Mouse (Mus musculus) CH12F3 (cell line): ENCODE results near the gene Slc51b.

Experiments
- in situ Hi-C: fragments of 300-500 bp; cut with MboI; formaldehyde crosslinking; loops from 2 replicates; pipeline ENCODE4 v1.14.3; 2020; ENCODE audit warnings: low sequenced_read_pairs

Slc51b gene

DNA sequence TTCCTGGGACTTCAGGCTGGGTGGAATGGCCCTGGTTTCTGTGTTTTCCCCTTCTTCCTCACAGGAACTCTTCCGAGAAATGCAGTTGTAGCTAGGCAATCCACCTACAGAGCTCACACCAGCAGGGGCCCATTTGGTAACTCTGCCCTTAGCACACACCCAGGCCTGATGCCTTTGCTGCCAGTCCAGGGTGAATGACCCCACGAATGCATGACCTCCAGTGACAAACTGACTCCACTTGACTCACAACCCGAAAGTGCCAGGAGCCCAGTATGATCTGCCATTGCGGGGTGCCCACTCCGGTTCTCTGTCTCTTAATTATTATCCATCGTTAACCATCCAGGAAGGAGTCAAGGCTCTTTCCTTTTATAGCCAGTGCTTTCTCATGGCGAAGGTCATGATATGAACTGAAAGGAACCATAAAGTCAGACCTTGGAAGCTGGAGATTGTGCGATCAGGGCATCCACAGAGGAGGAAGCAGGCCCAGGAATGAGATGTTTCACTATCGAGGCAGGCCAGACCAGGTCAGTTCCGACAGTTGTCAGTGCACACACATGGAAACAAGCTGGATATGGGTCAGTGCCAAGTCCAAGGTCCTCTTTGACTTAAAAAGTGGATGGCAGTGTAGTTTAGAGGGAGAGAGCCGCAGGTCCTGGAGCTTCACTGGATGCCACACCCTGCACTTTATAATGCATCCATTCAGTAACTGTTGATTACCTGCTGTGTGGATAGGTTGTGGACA, at the start of gene Slc51b:
Gene Slc51b (minus strand): TSS at position 196 of the 742 bp plus-strand sequence.
- in situ Hi-C loops, result no loop called here

DNA sequence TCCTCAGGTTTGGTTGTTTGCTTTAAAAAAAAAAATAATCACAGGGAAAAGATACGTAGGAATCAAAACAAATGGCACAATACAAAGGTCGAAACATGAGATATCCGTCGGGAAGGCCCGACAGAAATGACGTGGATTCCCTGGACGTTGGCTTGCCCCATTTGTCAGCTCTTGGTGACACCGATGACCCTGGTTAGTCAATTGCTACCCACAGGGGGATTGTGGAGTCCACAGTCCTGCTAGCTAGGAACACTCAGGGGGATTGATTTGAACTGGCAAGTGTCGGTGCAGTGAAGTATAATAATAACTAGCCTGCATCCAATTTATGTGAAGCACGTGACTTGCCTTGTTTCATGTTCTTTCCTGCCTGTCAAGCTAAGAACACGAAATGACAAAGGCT, 44.9 kb upstream of the Slc51b start:
- in situ Hi-C loops, result no loop called here

DNA sequence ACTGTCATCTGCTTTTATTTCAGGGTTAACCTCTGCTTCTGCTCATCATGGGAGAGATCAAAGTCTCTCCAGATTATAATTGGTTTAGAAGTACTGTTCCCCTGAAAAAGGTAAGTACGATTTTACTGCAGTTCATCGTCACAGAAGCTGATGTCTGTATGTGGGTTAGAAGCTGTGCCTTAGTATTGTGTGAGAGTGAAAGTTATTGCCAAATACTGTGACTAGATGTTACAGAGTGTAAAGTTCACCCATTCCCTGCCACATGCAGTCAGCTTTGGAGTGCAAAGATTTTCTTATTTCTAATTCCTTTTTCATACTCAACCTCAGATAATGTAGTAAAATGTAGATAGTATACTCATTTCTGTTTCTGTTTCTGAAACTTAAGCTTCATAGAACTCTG, 42.5 kb upstream of the Slc51b start:
- in situ Hi-C loops, result no loop called here

DNA sequence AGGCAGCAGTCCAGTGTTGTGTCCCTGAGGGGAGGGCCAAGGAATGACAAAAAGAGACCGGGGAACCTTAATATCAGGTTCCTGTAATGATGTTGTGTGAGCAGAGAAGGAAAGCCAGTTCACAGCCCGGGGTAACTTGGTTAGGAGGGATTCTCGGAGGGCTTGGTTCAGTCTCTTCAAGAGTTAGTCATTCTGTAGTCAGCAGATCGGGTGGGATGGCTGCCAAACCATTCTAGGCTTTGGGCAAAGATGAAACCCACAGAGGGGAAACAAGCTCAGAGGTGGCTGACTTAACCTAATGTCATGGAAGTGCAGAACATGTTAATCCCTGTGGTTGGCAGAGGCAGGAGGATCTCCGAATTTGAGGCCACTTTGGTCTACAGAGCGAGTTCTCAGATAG, 41.4 kb upstream of the Slc51b start:
- in situ Hi-C loops, result no loop called here

DNA sequence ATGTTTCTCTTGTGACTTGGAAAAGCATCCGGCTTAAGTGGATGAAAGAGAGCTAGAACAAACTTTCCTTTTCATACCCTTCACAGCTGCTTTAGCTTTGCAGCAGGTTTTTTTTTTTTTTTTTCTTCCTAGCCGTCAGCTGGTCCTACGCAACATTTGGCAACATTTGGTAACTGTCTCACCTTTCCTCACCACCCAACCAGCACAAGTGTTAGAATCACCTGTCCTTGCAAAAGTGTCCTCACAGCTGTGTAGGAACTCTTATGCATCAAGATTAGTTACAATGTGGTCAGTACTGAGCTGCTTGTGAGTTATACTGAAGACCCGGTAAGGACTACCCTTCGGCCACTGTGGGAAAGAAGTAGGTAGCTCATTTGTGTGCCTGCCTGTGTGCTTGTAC, 39.8 kb upstream of the Slc51b start:
- in situ Hi-C loops, result no loop called here

DNA sequence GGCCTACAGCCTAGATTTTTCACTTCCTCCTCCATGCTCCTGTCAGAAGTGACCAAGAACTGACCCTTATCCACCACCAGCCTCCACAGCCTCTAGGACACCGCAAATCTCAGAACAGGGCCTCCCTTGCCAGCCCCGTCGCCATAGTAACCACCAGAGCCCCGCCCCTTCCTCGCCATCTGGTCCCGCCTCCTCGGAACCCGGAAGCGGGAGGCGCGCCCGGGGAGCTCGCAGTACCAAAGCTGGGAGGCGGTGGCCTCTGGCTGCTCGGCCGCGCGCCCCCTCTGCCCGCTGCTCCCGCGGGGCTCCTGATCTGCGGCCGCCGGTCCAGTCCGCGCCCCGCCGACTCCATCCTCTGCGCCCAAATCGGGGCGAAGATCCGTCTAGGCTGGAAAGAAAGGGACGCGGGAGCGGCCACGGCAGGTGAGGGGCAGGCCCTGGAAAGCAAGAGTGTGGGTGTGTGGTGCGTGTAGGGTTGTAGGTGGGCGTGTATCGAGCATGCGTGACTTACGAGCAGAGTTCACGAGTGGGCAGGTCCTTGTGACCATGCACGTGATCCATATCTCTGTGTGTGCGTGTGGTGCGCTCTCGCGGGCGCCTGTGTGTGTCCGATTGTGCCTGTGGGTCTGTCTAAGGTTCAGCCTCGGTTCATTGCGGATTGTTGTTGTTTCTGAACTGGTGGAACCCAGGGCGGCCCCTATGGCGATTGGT, 38.1 kb upstream of the Slc51b start, which contains the start of gene Spg21:
Gene Spg21 (plus strand): TSS at position 216 of the 711 bp plus-strand sequence.
- in situ Hi-C loops, result no loop called here

DNA sequence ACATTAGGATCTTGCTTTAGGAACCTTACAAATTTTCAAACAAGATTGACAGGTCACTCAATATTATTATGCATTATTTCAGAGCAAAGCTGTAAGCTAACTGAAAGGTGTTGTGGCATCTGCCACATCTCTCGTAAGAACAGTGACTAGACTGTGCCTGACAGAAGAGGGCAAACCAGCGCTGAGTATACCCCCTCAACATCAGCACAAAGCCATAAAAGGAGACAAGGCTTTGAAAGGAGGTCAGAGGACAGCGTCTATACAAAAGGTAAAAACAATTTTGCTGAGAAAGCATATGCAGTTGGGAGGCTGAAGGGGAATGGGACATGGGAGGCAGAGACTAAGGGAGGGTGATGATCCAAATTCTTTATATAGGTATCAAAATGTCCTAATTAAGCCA, 37.4 kb upstream of the Slc51b start:
- in situ Hi-C loops, result no loop called here

DNA sequence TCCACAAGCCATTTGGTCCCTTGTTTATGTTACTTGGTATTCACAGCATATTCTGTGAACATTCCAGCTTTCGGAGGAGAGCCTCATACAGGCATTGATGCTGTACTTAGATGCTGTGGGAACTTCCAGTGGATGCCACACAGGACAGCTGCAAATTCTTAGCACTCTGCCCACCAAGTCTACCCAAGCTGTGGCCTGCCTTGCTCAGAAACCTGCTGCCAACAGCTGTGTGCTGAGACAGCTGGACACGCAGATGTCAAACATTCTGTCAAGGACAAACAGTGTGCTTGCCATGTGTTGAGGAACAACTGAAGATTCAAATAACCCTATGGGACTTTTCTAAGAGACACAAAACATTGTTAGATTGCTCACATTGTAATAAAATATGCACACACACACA, 36.2 kb upstream of the Slc51b start:
- in situ Hi-C loops, result no loop called here

DNA sequence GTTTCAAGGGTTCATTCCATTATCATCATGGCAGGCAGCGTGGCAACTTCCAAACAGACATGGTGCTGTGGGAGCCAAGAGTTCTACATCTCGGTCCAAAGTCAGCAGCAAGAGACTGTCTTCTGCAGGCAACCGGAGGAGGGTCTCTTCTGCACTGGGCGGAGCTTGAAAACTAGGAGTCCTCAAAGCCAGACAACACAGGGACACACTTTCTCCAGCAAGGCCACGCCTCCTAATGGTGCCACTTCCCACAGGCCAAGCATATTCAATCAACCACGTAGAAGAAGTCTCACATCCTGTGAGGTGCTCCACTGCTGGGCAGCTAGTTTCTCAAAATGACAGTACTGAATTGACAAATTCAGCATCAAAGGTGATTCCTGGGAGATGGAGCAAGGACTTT, 25.2 kb upstream of the Slc51b start:
- in situ Hi-C loops, result loop anchor here (25.0 kb wide), 1 partner anchor 139 kb away; the partner anchor contains the start of genes Pif1 and Plekho2

DNA sequence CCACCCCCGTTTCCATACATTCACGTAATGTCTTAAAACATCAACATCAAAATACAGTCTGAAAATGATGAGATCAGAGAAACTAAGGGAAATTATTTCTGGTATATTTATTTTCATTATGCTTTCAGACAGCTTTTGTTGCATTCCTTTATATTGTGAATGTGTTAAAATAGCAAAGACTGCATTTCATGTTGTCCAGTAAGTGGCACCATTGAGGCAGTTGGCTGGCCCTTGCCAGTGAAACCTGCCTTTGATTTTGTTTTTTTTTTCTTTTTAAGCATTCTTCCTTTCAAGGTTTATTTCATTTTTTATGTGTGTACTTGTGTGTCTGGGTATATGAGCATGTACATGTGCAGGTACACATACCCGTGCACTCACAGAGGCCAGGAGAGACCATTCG, 21.9 kb upstream of the Slc51b start:
- in situ Hi-C loops, result loop anchor here (25.0 kb wide), 1 partner anchor 143 kb away; the partner anchor contains the start of genes Pif1 and Plekho2

DNA sequence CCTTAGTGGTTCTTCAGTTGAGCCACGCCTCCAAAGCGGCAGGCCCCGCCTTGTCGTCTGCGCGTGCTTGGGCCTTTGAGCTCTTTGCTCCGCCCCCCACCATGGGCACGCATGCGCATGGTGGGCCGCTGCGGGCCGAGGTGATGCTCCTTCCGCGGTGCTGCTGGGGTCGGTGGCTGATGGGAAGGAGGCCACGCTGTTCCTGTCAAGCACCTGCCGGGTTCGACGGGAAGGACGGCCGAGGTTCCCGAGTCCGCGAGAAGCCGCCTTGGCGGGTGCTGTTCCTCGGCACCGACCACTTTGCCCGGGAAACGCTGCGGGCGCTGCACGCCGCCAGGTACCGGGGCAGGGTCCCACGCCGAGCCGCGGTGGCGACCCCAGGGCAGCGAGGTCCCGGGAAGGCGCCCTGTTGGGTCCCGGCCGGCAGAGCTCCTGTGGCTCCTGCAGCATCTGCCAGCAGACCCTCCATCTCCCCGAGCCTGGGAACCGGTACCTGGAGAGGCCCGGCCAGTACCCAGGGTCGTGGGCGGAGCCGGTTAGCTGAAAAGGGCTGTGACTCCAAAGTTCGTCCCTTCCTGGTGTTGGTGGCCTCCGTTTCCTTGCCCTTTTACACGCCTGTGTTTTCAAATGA, 13.0 kb upstream of the Slc51b start, which contains the start of gene Mtfmt:
Gene Mtfmt (plus strand): TSS at position 112 of the 631 bp plus-strand sequence.
- in situ Hi-C loops, result loop anchor here (25.0 kb wide), 1 partner anchor 152 kb away; the partner anchor contains the start of genes Pif1 and Plekho2

DNA sequence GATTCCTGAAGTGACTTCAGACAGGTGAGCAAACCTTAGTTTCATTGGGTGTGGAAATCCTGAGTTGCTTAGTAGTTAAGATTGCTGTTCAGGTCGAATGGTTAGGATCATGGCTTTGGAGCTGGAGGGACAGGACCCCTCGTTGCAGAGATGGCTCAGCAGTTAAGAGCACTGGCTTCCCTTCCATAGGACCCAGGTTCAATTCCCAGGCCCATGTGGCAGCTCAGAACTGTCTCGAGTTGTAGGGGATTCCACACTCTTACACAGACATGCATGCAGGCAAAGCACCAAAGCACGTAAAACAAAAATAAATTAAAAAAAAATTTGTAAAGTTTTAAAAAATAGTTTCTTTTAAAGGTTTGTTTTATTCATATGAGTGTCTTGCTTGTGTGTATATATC, 12.5 kb upstream of the Slc51b start:
- in situ Hi-C loops, result loop anchor here (25.0 kb wide), 1 partner anchor 152 kb away; the partner anchor contains the start of genes Pif1 and Plekho2

DNA sequence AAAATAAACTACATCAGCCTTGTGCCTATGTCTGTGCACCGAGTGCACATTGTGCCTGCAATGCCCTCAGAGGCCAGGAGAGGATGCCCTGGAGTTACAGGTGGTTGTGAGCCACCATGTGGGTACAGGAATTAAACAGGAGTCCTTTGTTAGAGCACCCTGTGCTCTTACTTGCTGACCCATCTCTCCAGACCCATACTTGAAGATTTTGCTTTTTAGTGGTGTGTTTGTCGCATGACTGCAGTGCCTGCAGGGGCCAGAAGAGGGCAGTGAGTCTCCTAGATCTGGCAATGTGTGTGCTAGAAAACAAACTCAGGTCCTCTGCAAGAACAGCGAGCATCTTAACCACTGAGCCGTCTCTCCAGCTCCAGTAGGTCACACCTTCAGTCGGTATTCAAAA, 11.4 kb upstream of the Slc51b start:
- in situ Hi-C loops, result loop anchor here (25.0 kb wide), 1 partner anchor 153 kb away; the partner anchor contains the start of genes Pif1 and Plekho2

DNA sequence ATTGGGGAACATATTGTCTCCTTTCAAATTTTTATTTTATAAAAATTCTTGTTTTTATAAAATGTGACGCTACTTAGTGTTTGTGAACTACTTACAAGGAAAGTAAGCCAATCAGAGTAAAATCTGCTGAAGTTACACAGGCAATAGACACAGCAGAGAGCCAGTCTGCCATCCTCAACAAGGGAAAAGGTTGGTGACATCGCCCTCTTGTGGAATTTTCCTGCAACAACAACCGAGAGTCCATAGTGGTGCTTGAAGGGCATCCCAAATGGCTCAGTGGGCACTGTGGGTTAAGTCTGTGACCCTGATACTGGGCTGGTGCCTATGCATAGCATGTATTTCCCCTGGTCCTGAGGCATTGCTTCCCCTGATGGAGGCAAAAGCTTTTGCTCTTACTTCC, 9.5 kb upstream of the Slc51b start:
- in situ Hi-C loops, result loop anchor here (25.0 kb wide), 1 partner anchor 155 kb away; the partner anchor contains the start of genes Pif1 and Plekho2

DNA sequence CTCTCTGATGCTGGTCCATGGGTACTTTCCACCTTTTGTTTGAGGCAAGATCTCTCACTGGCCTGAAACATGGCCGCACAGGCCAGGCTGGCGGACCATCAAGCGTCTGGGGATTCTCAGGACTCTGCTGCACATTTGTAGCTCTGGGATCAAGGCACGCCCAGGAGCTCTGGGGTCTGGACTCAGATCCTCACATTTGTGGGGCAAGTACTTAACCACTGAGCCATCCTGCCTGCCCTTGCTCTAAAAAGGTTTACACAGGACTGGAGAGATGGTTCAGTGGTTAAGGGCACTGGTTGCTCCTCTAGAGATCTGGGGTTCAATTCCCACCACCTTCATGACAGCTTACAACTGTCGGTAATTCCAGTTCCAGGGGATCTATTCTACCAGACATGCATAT, 8.2 kb upstream of the Slc51b start:
- in situ Hi-C loops, result loop anchor here (25.0 kb wide), 1 partner anchor 156 kb away; the partner anchor contains the start of genes Pif1 and Plekho2

DNA sequence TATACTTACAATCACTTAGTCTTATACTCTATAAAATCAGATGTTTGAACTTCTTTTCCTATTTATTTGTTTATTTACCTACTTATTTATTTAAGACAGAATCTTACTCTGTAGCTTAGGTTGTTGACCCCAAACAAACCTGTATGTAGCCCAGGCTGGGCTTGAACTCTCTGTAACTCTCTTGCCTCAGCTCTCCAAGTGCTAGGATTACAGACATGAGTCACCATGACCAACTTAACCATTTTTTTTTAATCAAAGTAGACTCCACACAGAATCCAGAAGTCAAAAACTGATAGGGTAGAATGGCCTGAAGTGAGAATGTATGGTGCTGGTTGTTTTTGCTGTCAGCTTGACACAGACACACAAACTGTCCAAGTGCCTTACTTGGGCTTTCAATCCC, 7.6 kb upstream of the Slc51b start:
- in situ Hi-C loops, result loop anchor here (25.0 kb wide), 1 partner anchor 157 kb away; the partner anchor contains the start of genes Pif1 and Plekho2

DNA sequence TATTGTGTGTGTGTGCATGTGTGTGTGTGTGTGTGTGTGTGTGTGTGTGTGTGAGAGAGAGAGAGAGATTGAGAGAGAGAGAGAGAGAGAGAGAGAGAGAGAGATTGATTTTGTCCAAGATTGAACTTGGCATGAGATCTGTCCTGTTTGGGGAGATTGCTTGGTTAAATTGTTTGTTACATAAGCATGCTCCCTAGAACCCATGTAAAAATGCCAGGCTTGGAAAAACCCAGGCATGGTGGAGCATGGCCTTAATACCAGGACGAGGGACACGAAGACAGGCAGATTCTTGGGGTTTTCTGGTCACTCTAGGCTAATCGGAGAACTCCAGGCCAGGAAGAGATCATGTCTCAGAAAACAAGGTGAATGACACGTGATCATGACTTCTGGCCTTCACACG, 5.2 kb upstream of the Slc51b start:
- in situ Hi-C loops, result loop anchor here (25.0 kb wide), 1 partner anchor 159 kb away; the partner anchor contains the start of genes Pif1 and Plekho2

DNA sequence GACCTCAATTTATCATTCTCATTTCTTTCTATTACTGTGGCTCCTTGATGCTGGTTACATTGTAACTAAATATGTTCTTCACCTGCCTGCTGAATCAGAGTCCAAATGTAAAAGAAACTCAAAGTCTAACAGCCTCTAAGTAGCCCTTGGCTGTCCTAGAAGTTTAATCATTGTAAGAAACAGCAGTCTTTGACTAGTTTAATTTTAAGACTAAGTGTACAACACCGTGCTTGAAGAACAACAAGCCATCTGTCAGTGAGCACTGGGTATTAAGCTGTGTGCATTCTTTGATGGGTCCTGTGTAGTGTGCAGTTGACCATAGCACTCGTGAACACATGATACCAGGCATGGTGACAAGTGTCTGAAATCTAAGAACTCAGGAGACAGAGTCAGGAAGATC, 4.8 kb upstream of the Slc51b start:
- in situ Hi-C loops, result loop anchor here (25.0 kb wide), 1 partner anchor 160 kb away; the partner anchor contains the start of genes Pif1 and Plekho2

DNA sequence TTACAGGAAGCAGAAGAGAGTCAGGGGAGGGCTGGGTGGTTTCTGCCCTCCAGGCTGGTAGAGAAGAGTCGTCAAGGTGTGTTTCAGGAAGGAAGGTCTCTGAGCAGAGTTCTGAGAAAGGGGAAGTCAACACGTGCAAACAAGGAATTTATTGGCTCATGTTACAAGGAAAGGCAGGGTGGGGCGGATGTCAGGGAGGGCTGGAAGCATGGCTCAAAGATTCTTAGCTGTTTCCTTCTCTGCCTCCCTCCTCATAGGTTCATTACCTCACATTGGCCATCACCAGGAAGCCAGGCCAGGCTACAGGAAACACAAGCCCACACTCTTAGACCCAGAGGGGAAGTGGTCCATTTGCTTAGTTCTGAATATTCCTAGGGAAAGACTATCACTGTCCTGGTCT, 1.6 kb upstream of the Slc51b start:
- in situ Hi-C loops, result no loop called here

DNA sequence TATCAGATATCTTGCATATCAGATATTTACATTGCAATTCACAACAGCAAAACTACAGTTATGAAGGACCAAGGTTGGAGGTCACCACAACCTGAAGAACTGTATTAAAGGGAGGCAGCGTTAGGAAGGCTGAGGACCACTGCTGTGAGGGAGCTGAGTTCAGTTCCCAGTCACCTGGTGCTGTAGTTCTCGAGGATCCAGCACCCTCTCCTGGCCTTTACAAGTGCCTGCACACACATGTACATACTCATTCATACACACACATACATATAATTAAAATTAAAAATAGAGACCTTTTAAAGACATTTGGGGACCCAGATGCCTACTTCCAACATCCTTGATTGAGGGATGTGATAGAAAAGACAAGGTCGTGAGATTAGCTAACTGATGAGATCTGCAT, 3.1 kb downstream of the Slc51b start:
- in situ Hi-C loops, result no loop called here

DNA sequence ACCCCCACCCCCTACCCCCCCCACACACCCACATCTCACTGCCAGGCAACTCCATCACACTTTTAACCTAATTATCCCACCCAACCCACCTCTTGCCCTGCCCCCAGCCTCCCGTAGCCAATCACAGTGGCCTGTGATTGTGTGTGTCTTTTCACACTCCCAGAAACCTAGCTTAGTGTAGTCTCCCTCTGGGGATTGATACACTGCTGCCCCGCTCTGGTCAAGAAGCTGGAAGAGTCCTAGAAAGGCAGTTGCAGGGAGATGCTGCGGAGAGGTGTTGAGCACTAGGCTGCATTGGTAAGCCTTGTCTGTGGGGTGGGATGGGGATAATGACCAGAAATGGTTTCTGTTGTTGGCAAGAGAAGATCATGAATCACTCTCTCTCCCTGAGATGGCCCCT, 5.0 kb downstream of the Slc51b start:
- in situ Hi-C loops, result no loop called here
